ENCODE assay signal across 8 mouse cellular contexts in genomic region chr16:94997340-94997849, GRCm38 (mm10). TPM values are rescaled to one million over a fixed set of nuclear protein-coding genes. Genes with fewer than 3 reads are reported as not detected.
DNase-seq lines count a peak whose midpoint lies in the region; ATAC-seq lines count a peak whose summit lies in the region.

TSS of gene Kcnj6 (minus strand) at chr16:94997701.

- H3K36me3 ChIP-seq in lung, embryonic 16.5 days (ENCODE audit: control insufficient read depth, insufficient read depth, low read length): no peaks in the 10 kb centered on the region
- no peaks in the 10 kb centered on the region for H3K36me3 ChIP-seq in neural tube, embryonic 14.5 days (ENCODE audit: control insufficient read depth, insufficient read depth, low read length)

- H3K9me3 ChIP-seq in lung, embryonic 16.5 days (ENCODE audit: control insufficient read depth, low read length): no peaks in the 10 kb centered on the region
- no peaks in the 10 kb centered on the region for H3K9me3 ChIP-seq in neural tube, embryonic 14.5 days (ENCODE audit: control insufficient read depth, low read length)

- WGBS in lung, embryonic 16.5 days: 1% methylated on average over 43 of the region's 43 CpGs
- WGBS in neural tube, embryonic 14.5 days: under 1% methylated on average over 43 of the region's 43 CpGs

- ATAC-seq in lung, embryonic 16.5 days (ENCODE audit: low read depth): no peak; the same call in 1 of the 2 replicates
- peak; percentile 86 for ATAC-seq in neural tube, embryonic 14.5 days (ENCODE audit: low read depth)

- no peak within 1 kb of the TSS for H3K27ac ChIP-seq in lung, embryonic 16.5 days (ENCODE audit: low read length)
- H3K27ac ChIP-seq in neural tube, embryonic 14.5 days (ENCODE audit: low read depth, low read length): peak within 1 kb of the TSS; percentile 70; the same call in 1 of the 2 replicates

- H3K9ac ChIP-seq in lung, embryonic 16.5 days (ENCODE audit: low read length): no peak within 1 kb of the TSS
- peak within 1 kb of the TSS; percentile 65 for H3K9ac ChIP-seq in neural tube, embryonic 14.5 days (replicated peaks; ENCODE audit: low read depth, low read length)

- 0 out of 2 replicates have a peak within 1 kb of the TSS, but pooled peaks have one; percentile 11 for H3K4me3 ChIP-seq in lung, embryonic 16.5 days (ENCODE audit: low read length)
- H3K4me3 ChIP-seq in neural tube, embryonic 14.5 days (ENCODE audit: low read depth, low read length): peak within 1 kb of the TSS; percentile 49

- no peaks in the 10 kb centered on the region for H3K4me1 ChIP-seq in lung, embryonic 16.5 days (replicated peaks; ENCODE audit: control insufficient read depth, insufficient read depth, low read length)
- peaks cover 3% of the 10 kb centered on the region; the same call in 1 of the 2 replicates for H3K4me1 ChIP-seq in neural tube, embryonic 14.5 days (ENCODE audit: control insufficient read depth, insufficient read depth, low read length)

- peaks cover 23% of the 10 kb centered on the region for H3K27me3 ChIP-seq in lung, embryonic 16.5 days (ENCODE audit: control insufficient read depth, insufficient read depth, low read depth, low read length)
- H3K27me3 ChIP-seq in neural tube, embryonic 14.5 days (ENCODE audit: control insufficient read depth, insufficient read depth, low read length): peaks cover 11% of the 10 kb centered on the region

- peak within 1 kb of the TSS; percentile 25 for H3K4me2 ChIP-seq in lung, embryonic 16.5 days (ENCODE audit: low read depth, low read length)
- H3K4me2 ChIP-seq in neural tube, embryonic 14.5 days (ENCODE audit: low read depth, low read length): peak within 1 kb of the TSS; percentile 66

- no peak for DNase-seq in lung, postnatal 14 days
- peak; percentile 86 to 88 for DNase-seq in cerebellum, postnatal 36 days
- peak; percentile 81 to 85 for DNase-seq in frontal cortex, postnatal 36 days (ENCODE audit: low spot score in 2 of 2)
- peak; percentile 47 for DNase-seq in left cerebral cortex, adult 11 months (ENCODE audit: low spot score)
- no peak for DNase-seq in T-cell, adult 2 months (ENCODE audit: low spot score)
- no peak for DNase-seq in ovary, postnatal 10 days (ENCODE audit: low spot score)

RNA-seq across cellular contexts. Expression of gene Kcnj6, which starts in this region (rescaled TPM):
- not detected in 2 replicates for polyA plus RNA-seq in lung, embryonic 16.5 days (2015; fragmentation: Nextera tagmentation; extraction: Ambion mirVana)
- polyA plus RNA-seq in neural tube, embryonic 14.5 days (2014; fragmentation: Nextera tagmentation; extraction: Ambion mirVana): 4.8 and 7.4 TPM in 2 replicates

Comparison
In these comparisons a context has a peak if more than half of its experiments do, and no peak if none do; other contexts are left out.
1. DNase-seq: peak in cerebellum, postnatal 36 days (2 of 2), frontal cortex, postnatal 36 days (2 of 2) and left cerebral cortex, adult 11 months (single experiment); none in lung, postnatal 14 days (single experiment), T-cell, adult 2 months (single experiment) and ovary, postnatal 10 days (single experiment).